Mouse (Mus musculus) midbrain, embryonic 12.5 days (tissue): ENCODE measurements around the gene Pla2g3. TPM values are rescaled to one million over a fixed set of nuclear protein-coding genes. Genes with fewer than 3 reads are reported as not detected.

Experiments
- ATAC-seq: fragments of 200-750 bp; cut with Nextera tagmentation; 2 replicates; pipeline ENCODE4 v1.8.0; 2017; ENCODE audit warnings: low read depth, moderate TSS enrichment, moderate library complexity; ENCODE audit not compliant: low FRiP score
- H3K27ac ChIP-seq: fragments of 300-500 bp; sonication (generic); replicated peaks from 2 replicates; pipeline ENCODE4 v1.5.1; 2016; ENCODE audit warnings: mild to moderate bottlenecking
- H3K27me3 ChIP-seq: fragments of 300-500 bp; sonication (generic); 2 replicates; pipeline ENCODE4 v1.6.1; 2016; ENCODE audit warnings: mild to moderate bottlenecking
- H3K36me3 ChIP-seq: fragments of 300-500 bp; sonication (generic); 2 replicates; pipeline ENCODE4 v1.6.1; 2016
- H3K4me1 ChIP-seq: fragments of 300-500 bp; sonication (generic); 2 replicates; pipeline ENCODE4 v1.6.1; 2016
- H3K4me2 ChIP-seq: fragments of 300-500 bp; sonication (generic); replicated peaks from 2 replicates; pipeline ENCODE4 v1.6.1; 2016; ENCODE audit warnings: mild to moderate bottlenecking, moderate library complexity
- H3K4me3 ChIP-seq: fragments of 300-500 bp; sonication (generic); 2 replicates; pipeline ENCODE4 v1.5.1; 2016; ENCODE audit warnings: mild to moderate bottlenecking
- H3K9ac ChIP-seq: fragments of 300-500 bp; sonication (generic); replicated peaks from 2 replicates; pipeline ENCODE4 v1.6.1; 2016; ENCODE audit warnings: mild to moderate bottlenecking, moderate library complexity
- H3K9me3 ChIP-seq: fragments of 300-500 bp; sonication (generic); 2 replicates; pipeline ENCODE4 v1.6.1; 2016; ENCODE audit warnings: mild to moderate bottlenecking
- WGBS: fragments of 180-500 bp; shearing (Covaris S2); methylation state at CpG from one replicate; pipeline ENCODE4 v1.1.7; 2016; 5-methylcytosine and 5-hydroxymethylcytosine counted together
- polyA plus RNA-seq: library from polyadenylated mRNA; unstranded; fragments of >200 nt; fragmentation: Nextera tagmentation; extraction: Ambion mirVana; gene quantifications from 2 replicates; pipeline ENCODE4 v1.2.1, GENCODE M21; 2016

Gene Pla2g3
- polyA plus RNA-seq, 1 experiment from 2014 or later: 0.98 TPM

GRCm38 (mm10) chr11:3496756-3497155 lies 8.7 kb downstream of the Pla2g3 start:
- no peak overlapping the region for H3K4me2 ChIP-seq
- H3K36me3 ChIP-seq: no peaks in the 10 kb centered on the region
- ATAC-seq: no peak
- WGBS: 66% methylated on average over 5 of the region's 5 CpGs
- H3K27me3 ChIP-seq: no peaks in the 10 kb centered on the region
- no peaks in the 10 kb centered on the region for H3K4me1 ChIP-seq
- H3K9me3 ChIP-seq: no peaks in the 10 kb centered on the region
- no peak overlapping the region for H3K4me3 ChIP-seq
- no peak overlapping the region for H3K27ac ChIP-seq
- no peak overlapping the region for H3K9ac ChIP-seq

- H3K9ac ChIP-seq: no peak overlapping the region
- no peaks in the 10 kb centered on the region for H3K36me3 ChIP-seq
- no peak overlapping the region for H3K4me2 ChIP-seq
- H3K9me3 ChIP-seq: no peaks in the 10 kb centered on the region
- no peak overlapping the region for H3K4me3 ChIP-seq
- no peak overlapping the region for H3K27ac ChIP-seq
- 90% methylated on average over 1 of the region's 1 CpGs for WGBS
- no peaks in the 10 kb centered on the region for H3K4me1 ChIP-seq
- H3K27me3 ChIP-seq: peaks cover 4% of the 10 kb centered on the region; the same call in 1 of the 2 replicates
- ATAC-seq: no peak
Observed at GRCm38 (mm10) chr11:3497296-3497695, 9.2 kb downstream of the Pla2g3 start.

- ATAC-seq: no peak
- Histone ChIP-seq H3K27me3 (peaks cover 4% of the 10 kb centered on the region; the same call in 1 of the 2 replicates), H3K4me1 (no peaks in the 10 kb centered on the region), H3K27ac (no peak overlapping the region), H3K9me3 (no peaks in the 10 kb centered on the region), H3K4me2 (no peak overlapping the region), H3K4me3 (no peak overlapping the region), H3K36me3 (no peaks in the 10 kb centered on the region), H3K9ac (no peak overlapping the region)
- 77% methylated on average over 17 of the region's 17 CpGs for WGBS
Observed at GRCm38 (mm10) chr11:3502057-3502456, 14.0 kb downstream of the Pla2g3 start.

GRCm38 (mm10) chr11:3502459-3503072 lies 14.5 kb downstream of the Pla2g3 start:
- no peak overlapping the region for H3K9ac ChIP-seq
- no peaks in the 10 kb centered on the region for H3K9me3 ChIP-seq
- H3K27ac ChIP-seq: no peak overlapping the region
- WGBS: 83% methylated on average over 18 of the region's 18 CpGs
- ATAC-seq: no peak
- no peak overlapping the region for H3K4me3 ChIP-seq
- H3K36me3 ChIP-seq: no peaks in the 10 kb centered on the region
- H3K27me3 ChIP-seq: peaks cover 4% of the 10 kb centered on the region; the same call in 1 of the 2 replicates
- H3K4me1 ChIP-seq: no peaks in the 10 kb centered on the region
- no peak overlapping the region for H3K4me2 ChIP-seq

GRCm38 (mm10) chr11:3503755-3504693 lies 15.9 kb downstream of the Pla2g3 start:
- WGBS: 74% methylated on average over 11 of the region's 11 CpGs
- H3K4me3 ChIP-seq: no peak overlapping the region
- no peak overlapping the region for H3K4me2 ChIP-seq
- H3K4me1 ChIP-seq: no peaks in the 10 kb centered on the region
- no peak for ATAC-seq
- H3K27ac ChIP-seq: no peak overlapping the region
- H3K27me3 ChIP-seq: peaks cover 8% of the 10 kb centered on the region; the same call in 1 of the 2 replicates
- no peak overlapping the region for H3K9ac ChIP-seq
- H3K36me3 ChIP-seq: no peaks in the 10 kb centered on the region
- H3K9me3 ChIP-seq: no peaks in the 10 kb centered on the region

GRCm38 (mm10) chr11:3508226-3508625 lies 20.1 kb downstream of the Pla2g3 start:
- Histone ChIP-seq H3K36me3 (no peaks in the 10 kb centered on the region), H3K27ac (no peak overlapping the region), H3K4me1 (no peaks in the 10 kb centered on the region), H3K4me3 (no peak overlapping the region), H3K9ac (no peak overlapping the region), H3K4me2 (no peak overlapping the region), H3K27me3 (0 out of 2 replicates have a peak, but pooled peaks cover 4% of the 10 kb centered on the region), H3K9me3 (no peaks in the 10 kb centered on the region)
- WGBS: 58% methylated on average over 7 of the region's 7 CpGs
- no peak for ATAC-seq

GRCm38 (mm10) chr11:3509181-3510085 lies 21.3 kb downstream of the Pla2g3 start:
- Histone ChIP-seq H3K4me1 (peaks cover 5% of the 10 kb centered on the region; the same call in 1 of the 2 replicates), H3K4me2 (no peak overlapping the region), H3K36me3 (no peaks in the 10 kb centered on the region), H3K4me3 (no peak overlapping the region), H3K9me3 (no peaks in the 10 kb centered on the region), H3K27ac (no peak overlapping the region), H3K27me3 (0 out of 2 replicates have a peak, but pooled peaks cover 4% of the 10 kb centered on the region), H3K9ac (no peak overlapping the region)
- 81% methylated on average over 8 of the region's 8 CpGs for WGBS
- no peak for ATAC-seq

- Histone ChIP-seq H3K36me3 (no peaks in the 10 kb centered on the region), H3K9me3 (no peaks in the 10 kb centered on the region), H3K27me3 (peaks cover 7% of the 10 kb centered on the region; the same call in 1 of the 2 replicates), H3K4me2 (no peak overlapping the region), H3K4me1 (peaks cover 12% of the 10 kb centered on the region; the same call in 1 of the 2 replicates), H3K4me3 (no peak overlapping the region), H3K27ac (no peak overlapping the region), H3K9ac (no peak overlapping the region)
- WGBS: 83% methylated on average over 2 of the region's 2 CpGs
- ATAC-seq: no peak
Observed at GRCm38 (mm10) chr11:3510321-3510720, 22.2 kb downstream of the Pla2g3 start.

- H3K4me3 ChIP-seq: no peak overlapping the region
- H3K4me1 ChIP-seq: peaks cover 24% of the 10 kb centered on the region
- H3K9me3 ChIP-seq: no peaks in the 10 kb centered on the region
- no peak overlapping the region for H3K27ac ChIP-seq
- no peak for ATAC-seq
- H3K36me3 ChIP-seq: no peaks in the 10 kb centered on the region
- H3K4me2 ChIP-seq: no peak overlapping the region
- WGBS: 92% methylated on average over 6 of the region's 6 CpGs
- peaks cover 34% of the 10 kb centered on the region for H3K27me3 ChIP-seq
- H3K9ac ChIP-seq: no peak overlapping the region
Observed at GRCm38 (mm10) chr11:3513291-3513690, 25.2 kb downstream of the Pla2g3 start.

- ATAC-seq: peak; percentile 72
- peak within 1 kb of the TSS; percentile 50 for H3K4me3 ChIP-seq
- H3K4me2 ChIP-seq: peak within 1 kb of the TSS; percentile 67
- H3K27me3 ChIP-seq: peaks cover 38% of the 10 kb centered on the region
- no peaks in the 10 kb centered on the region for H3K9me3 ChIP-seq
- H3K36me3 ChIP-seq: no peaks in the 10 kb centered on the region
- H3K27ac ChIP-seq: no peak within 1 kb of the TSS
- H3K9ac ChIP-seq: peak within 1 kb of the TSS; percentile 50
- peaks cover 24% of the 10 kb centered on the region for H3K4me1 ChIP-seq
- WGBS: under 1% methylated on average over 18 of the region's 26 CpGs
Observed at GRCm38 (mm10) chr11:3514529-3515054, 26.5 kb downstream of the Pla2g3 start, which contains the start of gene Selenom. Gene Selenom, plus strand, starts transcription at chr11:3514684.

GRCm38 (mm10) chr11:3515216-3515615 lies 27.1 kb downstream of the Pla2g3 start:
- no peak overlapping the region for H3K27ac ChIP-seq
- H3K9ac ChIP-seq: peak overlapping the region; percentile 50; the same call in 1 of the 2 replicates
- ATAC-seq: 0 out of 2 replicates have a peak, but pooled peaks have one; percentile 1

More at GRCm38 (mm10) chr11:3515216-3515615, 27.1 kb downstream of the Pla2g3 start:
- WGBS: 8% methylated on average over 4 of the region's 4 CpGs
- no peaks in the 10 kb centered on the region for H3K36me3 ChIP-seq
- no peaks in the 10 kb centered on the region for H3K9me3 ChIP-seq
- peaks cover 39% of the 10 kb centered on the region for H3K27me3 ChIP-seq
- peak overlapping the region; percentile 67 for H3K4me2 ChIP-seq
- H3K4me3 ChIP-seq: peak overlapping the region; percentile 50
- peaks cover 24% of the 10 kb centered on the region for H3K4me1 ChIP-seq
